Mouse (Mus musculus) spleen, postnatal 14 days (tissue): ENCODE results near the gene Cipc.
A peak's percentile ranks its signal among the peaks of the same experiment; 100 is the strongest.

ENCODE experiments used
- DNase-seq, 2 experiments: peaks; one replicate each; pipeline ENCODE4 v3.0.0; 2021 to 2022; ENCODE audit warnings: low spot score in 2 of 2

The Cipc gene

DNA sequence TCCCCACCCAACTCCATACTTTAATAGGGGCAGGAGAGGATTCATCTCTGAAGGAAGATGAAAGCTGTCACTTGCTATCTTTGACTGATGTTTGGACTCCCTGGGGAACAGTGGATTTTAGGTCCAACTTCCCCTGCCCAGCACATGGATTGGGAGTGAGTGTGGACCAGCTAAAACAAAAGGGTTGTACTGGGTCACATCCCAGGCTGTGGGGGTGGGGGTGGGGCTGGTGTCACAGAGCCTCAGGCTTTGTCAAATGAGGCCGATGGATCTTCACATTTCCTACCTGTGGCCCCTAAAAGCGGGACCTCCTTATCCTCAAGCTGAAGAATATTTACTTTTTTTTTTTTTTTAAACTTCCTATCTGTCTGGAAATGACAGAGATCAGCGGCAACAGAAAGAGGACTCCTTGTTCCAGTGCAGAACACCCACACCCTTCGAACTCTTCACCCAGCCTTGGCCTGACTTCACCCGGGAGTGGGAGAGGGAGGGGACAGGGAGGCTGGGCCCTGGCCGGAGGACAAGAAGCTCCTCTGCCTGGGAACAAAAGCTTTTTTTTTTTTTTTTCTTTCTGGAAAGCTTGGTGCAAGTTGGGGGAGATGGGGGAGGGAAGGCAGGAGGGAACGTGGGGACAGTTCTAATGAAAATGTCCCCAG lies 14.8 kb upstream of the Cipc start:
- no peak for DNase-seq

DNA sequence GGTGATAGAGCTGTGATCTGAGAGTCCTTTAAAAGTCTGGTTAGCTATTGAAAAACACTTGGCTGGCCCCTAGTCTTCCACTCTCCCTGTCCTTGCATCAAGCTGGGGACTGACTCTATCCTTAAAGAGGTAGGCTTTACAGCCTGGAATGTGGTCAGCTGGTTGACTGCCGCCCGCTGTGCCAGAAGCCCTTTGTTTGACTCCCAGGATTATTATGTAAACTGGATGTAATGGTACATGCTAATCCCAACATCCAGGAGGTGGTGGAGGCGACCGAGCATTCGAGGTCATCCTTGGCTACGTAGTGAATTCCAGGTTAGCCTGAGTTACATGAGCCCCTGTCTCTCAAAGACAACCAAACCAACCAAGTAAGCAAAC lies 14.3 kb upstream of the Cipc start:
- DNase-seq = no peak

DNA sequence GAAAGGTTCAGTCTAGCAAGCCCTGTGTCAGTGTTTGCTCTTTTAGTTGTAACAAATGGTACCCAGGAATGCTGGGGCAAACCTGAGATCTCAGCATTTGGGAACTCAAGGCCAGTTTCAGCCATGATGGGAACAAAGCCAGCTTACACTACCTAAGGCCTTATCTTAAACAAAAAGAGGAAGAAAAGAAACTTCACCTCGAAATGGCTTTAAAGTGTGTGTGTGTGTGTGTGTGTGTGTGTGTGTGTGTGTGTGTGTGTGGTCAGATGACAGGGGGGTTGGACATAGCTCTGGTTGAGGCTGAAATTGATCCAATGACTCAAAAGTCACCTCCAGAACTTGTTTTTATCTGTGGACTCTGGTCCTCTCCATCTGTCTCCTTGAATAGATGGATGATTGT lies 12.1 kb upstream of the Cipc start:
- no peak for DNase-seq

DNA sequence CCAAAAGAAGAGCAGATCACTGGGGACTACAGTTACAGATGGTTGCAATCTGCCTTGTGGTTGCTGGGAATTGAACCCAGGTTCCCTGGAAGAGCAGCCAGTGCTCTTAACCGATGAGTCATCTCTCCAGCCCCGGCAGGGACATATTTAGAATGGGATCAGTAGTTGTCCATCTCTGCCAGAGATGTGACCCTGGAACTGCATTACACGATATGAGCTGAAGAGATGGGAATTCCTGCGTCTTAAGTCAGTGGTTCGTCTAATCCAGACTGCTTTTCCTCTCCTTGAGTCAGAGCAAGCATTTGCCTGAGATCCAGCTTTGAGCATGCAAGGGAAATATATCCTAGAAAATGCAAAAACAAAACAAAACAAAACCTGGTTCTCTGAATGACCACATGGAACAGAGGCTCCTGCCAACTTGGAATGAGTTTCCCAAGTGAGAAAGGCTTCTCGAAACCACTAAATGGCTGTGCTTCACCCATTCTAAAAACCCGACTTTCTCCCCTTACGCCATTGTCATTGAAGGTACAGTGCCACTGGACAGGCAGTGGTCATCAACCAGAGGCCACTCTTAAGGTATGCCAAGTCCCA lies 11.1 kb upstream of the Cipc start:
- DNase-seq = no peak

DNA sequence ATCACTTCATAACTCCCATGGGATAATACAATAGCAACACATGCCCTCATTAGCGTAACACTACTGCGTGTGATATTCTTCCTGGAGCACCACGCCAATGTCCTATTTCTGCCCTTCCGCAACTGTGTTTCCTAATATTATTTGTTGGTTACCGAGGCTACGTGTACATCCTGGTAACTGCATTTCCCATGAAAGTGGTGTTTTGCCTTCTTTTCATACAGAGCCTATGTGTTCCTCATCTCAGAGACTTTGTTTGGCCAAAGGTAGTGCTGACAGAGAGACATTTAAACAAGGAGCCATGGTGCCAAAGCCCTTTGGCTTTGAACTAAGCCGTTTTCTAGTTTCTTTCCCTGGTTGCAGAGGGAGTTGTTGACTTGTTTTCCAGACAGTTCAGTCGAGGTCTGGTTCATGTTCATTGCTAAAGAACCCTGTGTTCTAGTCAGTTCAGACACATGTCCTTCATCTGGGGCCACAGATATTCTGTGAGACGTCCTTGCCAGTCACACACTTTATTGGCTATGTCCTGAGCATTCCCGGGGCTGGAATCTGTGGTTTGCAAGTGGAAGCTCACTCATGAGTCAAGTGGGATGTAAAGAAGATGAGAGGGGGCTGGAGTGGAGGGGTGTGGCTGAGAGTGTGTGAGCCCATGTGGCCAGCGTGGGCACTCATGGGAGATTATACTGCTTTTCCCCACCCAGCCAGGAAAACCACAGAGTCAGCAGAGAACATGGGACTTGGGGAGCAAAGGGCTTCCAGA lies 10.1 kb upstream of the Cipc start:
- no peak for DNase-seq

DNA sequence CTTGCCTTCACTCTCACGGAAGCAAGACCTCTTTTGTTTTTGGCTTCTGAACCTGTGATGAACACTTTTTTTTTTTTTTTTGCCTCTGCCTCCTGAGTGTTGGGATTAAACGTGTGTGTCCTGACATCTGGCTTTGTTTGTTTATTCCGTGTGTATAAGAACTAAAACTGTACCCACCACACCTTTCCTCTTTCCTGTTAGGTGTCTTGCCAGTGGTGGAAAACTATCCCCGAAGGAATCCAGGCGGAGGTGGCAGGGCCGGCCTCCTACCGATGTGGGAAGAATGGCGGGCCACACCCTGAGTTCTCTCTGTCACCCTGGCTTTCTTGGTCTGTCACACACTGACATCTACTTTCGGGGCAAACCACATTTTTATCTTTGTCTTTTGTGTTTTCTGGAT lies 8.3 kb upstream of the Cipc start:
- DNase-seq = no peak

DNA sequence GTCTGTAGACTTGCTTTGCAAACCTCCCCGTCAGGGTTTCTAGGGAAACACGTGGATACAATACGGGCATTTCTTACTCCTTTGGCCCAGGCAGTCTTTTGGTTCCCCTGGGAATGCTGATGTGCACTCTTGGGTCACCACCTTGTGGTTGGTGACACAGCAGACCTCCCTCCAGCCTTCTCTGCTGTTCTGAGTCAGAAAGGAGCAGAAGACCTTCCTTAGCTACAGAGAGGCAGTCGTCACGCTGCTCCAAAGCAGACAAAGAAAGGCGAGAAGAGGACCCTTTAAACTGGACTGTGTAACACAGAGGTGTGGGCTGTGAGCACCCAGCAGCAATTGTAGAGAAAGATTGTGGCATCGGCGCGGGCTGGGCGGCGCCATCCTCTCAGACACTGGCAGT lies 5.7 kb upstream of the Cipc start:
- DNase-seq = no peak

DNA sequence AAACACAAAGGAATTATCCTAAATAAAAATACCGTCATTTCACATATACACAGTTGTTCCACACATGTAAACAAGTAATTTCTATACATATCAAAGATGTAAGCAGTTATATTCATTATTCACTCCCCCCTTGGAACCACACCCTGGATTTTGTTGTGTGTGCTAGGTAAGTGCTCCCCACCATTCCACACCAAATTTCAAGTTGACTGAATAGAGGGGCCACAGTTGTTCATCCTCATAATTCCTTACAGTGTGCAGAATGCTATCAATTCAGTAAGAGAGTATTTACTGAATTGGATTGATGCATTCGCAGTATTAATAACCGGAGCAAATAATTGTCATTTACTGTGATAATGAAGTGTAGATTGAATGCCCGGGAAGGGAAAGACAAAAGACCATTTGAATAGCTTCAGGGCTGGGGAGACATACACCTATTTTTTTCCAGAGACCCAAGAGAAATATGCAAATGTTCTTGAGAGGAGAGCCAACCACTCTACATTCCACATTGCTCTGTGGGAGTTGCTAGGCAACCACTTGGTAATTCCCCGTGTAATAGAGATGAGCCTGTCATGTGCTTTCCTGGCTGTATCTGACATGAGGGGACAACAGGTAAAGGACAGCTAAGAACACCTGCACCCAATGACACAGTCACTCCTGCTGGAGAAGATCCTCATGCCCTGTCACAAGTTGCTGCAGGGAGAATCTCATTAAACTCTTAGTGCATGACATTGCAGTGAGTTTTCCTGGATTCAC lies 4.9 kb upstream of the Cipc start:
- DNase-seq = no peak

DNA sequence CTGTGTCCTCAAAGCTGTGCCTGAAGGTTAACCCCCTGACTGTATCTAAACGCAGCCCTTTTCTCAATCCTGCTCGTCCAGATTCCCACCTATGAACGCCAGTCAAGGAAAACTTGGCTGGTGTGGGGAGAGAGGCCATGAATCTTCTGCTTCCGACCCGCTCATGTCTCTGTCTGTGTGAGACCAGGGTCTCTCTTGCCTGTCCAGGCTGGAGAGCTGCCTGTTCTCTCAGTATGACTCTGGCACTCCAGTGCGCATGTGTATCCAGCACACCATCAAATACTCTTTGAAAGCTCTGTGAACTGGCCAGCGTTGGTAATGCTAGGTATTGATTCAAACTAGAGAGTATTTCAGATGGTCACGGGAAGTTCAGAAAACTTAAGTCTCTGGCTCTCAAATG lies 3.4 kb upstream of the Cipc start:
- DNase-seq = no peak

DNA sequence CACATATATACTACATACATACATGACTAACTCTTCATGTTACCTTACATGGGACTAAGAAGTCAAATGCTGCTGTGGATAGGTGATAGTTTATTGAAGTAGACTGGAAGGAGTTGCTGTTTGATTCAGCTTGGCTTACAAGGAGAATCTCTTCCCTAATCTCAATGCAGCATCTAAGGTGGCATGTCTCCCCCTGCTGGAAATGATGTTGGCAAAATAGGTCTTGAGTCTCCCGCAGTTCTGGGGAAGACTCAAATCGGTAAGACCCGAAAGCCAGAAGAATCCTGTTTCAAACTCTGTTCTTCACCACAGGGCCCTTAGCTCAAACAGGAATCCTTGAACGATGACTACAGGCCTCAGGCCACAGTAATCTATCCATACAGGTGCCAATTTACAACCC lies 1.7 kb upstream of the Cipc start:
- DNase-seq = peak; percentile 14 to 36

DNA sequence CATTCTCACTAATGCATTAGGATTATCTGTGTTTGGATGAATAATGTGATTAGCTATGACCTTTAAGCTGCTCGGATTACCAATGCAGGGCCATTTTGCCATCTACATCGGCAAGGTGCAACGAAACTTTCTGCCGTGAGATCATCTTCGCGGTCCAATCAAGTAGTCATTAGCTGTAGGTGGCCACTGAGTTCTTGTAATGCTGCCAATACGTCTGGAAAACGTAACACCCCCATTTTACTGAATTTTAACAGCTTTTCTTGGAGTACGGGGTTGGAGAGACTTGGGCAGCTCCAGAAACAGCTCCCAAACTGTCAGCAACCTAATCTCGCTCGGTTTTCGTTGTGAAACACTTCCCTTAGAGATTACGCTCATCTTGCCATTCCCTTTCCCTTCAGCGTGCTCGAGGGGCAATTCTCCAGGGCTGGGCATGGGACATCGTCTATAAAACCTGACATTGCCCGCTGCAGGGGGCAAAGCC lies 502 bp upstream of the Cipc start:
- DNase-seq = peak in 1 of 2 experiments; percentile 9

DNA sequence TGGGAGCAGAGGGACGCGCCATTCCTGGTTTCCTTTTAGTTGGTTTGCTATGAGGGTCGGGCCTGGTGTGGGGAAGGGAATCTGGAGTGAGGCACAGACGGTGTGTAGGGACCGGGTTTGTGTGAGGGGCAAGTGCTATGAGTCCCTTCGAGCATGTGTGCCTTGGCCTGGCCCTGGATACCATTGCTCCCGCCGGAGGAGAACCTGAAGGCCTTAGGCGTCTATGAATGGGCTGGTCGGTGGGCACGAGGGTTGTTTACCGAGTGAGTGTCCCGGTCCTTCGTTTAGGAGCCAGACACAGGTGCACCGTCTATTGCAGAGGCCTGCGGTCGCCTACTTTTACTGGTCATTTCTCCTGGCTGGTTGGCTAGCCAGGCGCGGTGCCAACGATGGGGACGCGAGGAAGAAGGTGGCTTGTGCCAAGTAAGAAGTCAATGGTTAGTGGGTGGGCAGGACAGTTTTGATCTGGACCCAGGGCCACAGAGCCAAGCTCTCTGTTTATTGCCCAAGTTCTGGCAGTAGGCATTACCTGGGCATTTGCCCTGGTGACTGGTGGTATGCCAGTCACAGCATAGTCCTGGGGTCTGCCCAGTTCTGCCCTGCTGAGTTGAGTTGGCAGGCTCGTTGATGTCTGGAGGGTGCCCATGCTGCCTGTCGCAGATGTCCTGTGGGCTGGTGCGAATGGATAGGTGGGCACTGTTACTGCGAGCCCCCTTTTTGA lies 998 bp downstream of the Cipc start:
- DNase-seq = no peak

DNA sequence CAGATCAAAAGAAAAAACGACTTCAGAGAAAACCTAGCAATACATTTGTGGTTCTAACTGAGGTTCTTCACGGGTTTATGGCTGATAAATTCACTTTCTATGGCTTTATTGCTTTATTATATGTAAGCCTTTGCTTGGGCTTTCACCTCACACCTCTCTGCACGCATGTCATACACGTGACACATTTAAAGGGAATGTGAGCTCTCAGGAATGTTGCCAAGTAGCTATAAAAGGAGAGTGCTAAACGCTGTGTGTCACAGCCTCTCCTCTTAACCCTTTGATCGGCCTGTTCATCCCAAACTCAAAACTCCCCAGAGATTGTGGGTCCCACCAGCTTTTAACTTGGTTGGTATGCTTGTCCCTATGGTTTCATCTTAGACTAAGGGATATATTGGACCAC lies 1.8 kb downstream of the Cipc start:
- no peak for DNase-seq

DNA sequence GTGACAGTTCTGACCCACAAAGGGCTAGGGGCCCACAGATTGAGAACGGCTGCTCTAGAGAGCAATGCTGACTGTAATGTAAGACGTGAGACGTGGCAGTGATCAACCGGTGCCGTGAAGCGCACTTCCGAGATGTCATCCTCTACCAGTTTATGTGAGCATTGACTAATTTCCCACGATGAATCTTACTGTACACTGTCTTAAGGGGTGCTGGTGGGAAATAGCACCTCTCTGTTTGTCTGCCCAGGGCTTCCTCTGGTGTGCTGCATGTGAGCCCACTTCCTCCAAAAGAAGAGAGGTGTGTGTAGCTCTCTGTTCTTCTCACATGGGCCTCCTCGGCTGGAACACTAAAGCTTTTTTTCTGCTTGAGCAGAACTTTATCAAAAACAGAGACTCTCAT lies 2.7 kb downstream of the Cipc start:
- no peak for DNase-seq

DNA sequence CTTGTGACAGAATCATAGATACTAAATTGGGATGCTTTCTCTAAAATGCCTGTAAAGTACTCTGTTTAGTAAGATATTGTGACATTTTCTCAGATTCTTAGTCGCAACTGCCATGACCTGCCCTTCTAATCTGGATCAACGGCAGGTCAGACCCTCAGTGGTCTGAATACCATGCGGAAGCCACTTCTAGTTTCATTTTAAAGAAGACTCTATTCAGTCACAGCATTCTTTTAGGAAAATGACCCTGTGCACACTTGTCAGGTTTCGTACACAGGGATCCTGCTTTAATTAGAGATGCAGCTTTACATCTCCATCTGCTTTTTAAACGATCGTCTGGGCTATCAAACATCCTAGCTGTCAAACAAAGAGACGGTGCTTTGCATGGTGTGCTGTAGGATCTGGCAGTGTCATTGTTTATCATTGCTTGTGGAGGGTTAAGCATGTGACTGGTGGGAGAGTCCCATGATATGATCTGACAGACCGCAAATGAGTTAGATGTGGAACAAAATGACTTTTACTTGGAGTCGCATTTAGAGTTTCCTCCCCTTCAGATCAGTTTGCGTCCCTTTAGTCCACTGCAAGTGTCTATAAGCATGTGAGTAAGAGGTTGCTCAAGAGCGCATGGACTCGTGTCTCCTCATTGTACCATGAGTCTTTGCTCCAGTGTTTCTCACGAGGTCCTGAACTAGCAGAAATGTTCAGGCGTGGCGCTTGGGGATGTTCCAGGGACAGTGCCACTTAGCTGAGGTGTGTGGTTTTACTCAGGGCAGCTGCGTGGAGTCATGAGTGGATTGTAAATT lies 3.5 kb downstream of the Cipc start:
- no peak for DNase-seq

DNA sequence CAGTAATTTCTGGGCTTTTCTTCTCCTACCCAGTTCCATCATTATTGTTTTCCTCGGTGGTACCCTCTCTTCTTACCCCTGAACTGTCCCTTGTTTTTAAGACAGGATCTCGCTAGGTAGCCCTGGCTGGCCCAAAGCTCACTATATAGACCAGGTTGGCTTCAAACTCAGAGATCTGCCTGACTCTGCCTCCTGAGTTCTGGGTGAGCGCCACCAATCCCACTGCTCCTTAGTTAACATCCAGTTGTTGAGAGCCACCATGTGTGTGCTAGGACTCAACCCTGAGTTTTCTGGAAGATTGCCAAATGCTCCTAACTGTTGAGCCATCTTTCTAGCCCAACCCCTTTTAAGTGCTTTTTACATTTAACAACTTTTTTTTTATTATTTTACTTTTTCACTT lies 4.1 kb downstream of the Cipc start:
- no peak for DNase-seq

DNA sequence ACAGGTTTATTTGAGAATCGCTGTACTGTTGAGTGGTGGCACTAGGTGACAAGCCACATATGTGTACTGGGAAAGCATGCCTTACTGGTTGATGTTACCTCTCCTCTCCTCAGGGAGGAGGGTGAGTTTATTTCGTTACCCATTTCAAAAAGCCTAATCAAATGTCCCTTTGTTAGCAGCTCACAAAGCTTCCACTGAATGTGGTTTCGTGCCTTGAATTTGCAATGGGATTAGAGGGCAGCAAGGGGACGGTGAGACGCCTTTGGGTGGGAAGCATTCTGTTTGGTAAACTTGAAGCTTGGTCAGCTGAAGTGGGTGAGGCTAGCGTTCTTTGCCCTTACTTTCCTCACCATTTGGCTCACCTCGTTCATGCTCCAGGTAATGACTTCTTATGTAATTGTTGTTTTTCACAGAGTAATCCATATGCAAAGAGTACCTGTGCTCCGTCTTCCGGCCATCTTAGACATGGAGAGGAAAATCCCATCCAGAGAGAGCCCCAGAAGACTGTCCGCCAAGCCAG lies 5.5 kb downstream of the Cipc start:
- no peak for DNase-seq

DNA sequence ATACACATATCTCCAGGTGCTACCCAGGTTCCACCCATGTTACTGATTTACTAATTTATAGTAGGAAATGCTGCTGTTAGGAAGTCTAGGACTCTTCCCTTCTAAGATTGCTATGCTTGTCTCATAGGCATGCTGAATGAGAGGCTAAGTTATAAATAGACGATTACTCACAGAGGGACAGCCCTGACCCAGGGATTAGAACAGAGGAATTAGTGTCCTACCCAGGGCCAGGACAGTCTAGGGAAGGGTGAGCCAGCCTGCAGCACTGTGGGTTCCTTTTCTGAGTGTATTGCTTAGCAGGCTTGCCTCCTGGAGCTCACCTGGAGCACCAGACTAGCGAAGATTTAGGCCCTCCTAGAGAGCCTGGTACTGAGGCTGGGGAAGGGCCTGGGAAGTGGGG lies 9.1 kb downstream of the Cipc start:
- no peak for DNase-seq

DNA sequence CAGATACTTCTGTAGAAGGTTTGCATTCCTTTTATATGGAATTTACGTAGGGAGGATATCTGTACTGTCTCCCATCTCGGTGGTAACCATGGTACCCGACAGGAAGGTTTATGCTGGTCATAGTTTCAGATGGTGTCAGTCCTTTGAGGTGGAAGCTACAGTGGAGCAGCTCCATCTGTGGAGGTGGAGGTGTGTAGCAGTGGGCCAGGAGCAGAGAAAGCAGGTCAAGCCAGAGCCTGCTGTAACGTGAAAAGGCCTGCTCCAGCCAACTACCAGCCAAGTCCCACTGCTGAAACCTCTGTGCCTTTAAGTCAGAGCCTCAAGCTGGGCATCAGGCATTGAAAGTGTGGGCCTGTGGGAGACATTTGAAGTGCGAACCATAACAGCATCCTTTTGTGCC lies 11.7 kb downstream of the Cipc start:
- no peak for DNase-seq

DNA sequence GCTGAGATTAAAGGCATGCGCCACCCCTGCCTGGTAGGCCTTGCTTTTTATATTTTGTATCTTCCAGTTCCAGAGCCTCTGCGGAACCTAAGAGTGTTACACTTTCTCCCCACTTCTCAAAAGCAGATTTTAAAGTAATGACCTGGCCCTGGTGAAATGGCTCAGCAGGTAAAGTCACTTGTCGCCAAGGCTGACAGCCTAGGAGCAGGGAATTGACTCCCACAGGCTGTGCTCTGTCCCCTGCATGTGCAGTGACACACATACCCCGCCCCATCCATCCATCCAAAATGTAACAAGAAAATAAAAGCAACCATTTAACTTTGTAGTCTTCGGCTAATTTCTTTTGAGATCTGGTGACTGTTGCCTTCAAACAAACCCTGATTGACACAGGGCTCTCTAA lies 12.8 kb downstream of the Cipc start:
- DNase-seq = no peak

DNA sequence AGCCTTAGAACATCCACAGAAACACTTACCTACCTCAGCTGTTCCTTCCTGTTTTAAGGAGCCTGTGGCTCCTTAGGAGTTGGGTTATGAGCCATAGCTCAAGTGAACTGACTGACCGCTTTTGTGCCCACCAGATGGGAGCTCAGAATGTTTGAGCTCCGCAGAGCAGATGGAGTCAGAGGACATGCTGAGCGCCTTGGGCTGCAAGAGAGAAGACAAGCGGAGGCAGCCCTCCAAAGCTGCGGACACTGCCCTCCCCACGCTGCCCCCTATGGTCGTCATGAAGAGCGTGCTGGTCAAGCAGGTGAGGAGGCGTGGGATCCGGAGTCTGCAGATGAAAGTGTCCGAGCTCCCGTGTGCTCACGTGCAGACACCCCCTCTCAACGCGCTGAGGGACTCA lies 13.3 kb downstream of the Cipc start:
- no peak for DNase-seq
